Mouse (Mus musculus): ENCODE results near the gene Vmn2r83. TPM values are rescaled to one million over a fixed set of nuclear protein-coding genes. Genes with fewer than 3 reads are reported as not detected.
"Not testable (repeated sequence)": the region's sequence is repeated elsewhere in the genome, so short reads cannot be mapped to it uniquely, and the experiment has no call there.

Gene Vmn2r83
- not detected in 2 replicates for polyA plus RNA-seq (2012; rRNA removed)

GRCm38 (mm10) chr10:79468431-79468830 lies at the start of gene Vmn2r83:
TSS of gene Vmn2r83 (plus strand) at chr10:79468731.
- no peak within 1 kb of the TSS for H3K27ac ChIP-seq (ENCODE audit: insufficient read depth, low read length)
- no peak within 1 kb of the TSS for H3K4me3 ChIP-seq (ENCODE audit: insufficient read depth, low read length)
- H3K4me1 ChIP-seq (ENCODE audit: control insufficient read depth, insufficient read depth, low read length) = no peaks in the 10 kb centered on the region
- TF ChIP-seq CTCF (IDR thresholded peaks at IDR 0.05; ENCODE audit: extremely low read depth, insufficient read depth, low read length) (no peak), POLR2A (IDR thresholded peaks at IDR 0.05; ENCODE audit: extremely low read depth, insufficient read depth, low read length) (no peak)

GRCm38 (mm10) chr10:79435141-79435820 lies 33.2 kb upstream of the Vmn2r83 start:
- H3K27ac ChIP-seq (ENCODE audit: insufficient read depth, low read length); H3K4me3 ChIP-seq (ENCODE audit: insufficient read depth, low read length); H3K4me1 ChIP-seq (ENCODE audit: control insufficient read depth, insufficient read depth, low read length): not testable (repeated sequence)

- no peak overlapping the region for H3K27ac ChIP-seq (ENCODE audit: insufficient read depth, low read length)
- no peak for TF ChIP-seq CTCF (IDR thresholded peaks at IDR 0.05; ENCODE audit: extremely low read depth, insufficient read depth, low read length)
- TF ChIP-seq POLR2A (IDR thresholded peaks at IDR 0.05; ENCODE audit: extremely low read depth, insufficient read depth, low read length) = no peak
- no peaks in the 10 kb centered on the region for H3K4me1 ChIP-seq (ENCODE audit: control insufficient read depth, insufficient read depth, low read length)
- no peak overlapping the region for H3K4me3 ChIP-seq (ENCODE audit: insufficient read depth, low read length)
Measured at GRCm38 (mm10) chr10:79495886-79496285, 27.4 kb downstream of the Vmn2r83 start.

- Histone ChIP-seq H3K4me3 (ENCODE audit: insufficient read depth, low read length) (no peak overlapping the region), H3K27ac (ENCODE audit: insufficient read depth, low read length) (no peak overlapping the region)
- TF ChIP-seq POLR2A (IDR thresholded peaks at IDR 0.05; ENCODE audit: extremely low read depth, insufficient read depth, low read length) (no peak), CTCF (IDR thresholded peaks at IDR 0.05; ENCODE audit: extremely low read depth, insufficient read depth, low read length) (no peak)
Measured at GRCm38 (mm10) chr10:79496701-79497288, 28.3 kb downstream of the Vmn2r83 start.

GRCm38 (mm10) chr10:79502830-79503644 lies 34.5 kb downstream of the Vmn2r83 start:
- TF ChIP-seq CTCF (IDR thresholded peaks at IDR 0.05; ENCODE audit: extremely low read depth, insufficient read depth, low read length) (no peak), POLR2A (IDR thresholded peaks at IDR 0.05; ENCODE audit: extremely low read depth, insufficient read depth, low read length) (no peak)
- Histone ChIP-seq H3K27ac (ENCODE audit: insufficient read depth, low read length) (no peak overlapping the region), H3K4me3 (ENCODE audit: insufficient read depth, low read length) (no peak overlapping the region), H3K4me1 (ENCODE audit: control insufficient read depth, insufficient read depth, low read length) (no peaks in the 10 kb centered on the region)

More at GRCm38 (mm10) chr10:79496701-79497288, 28.3 kb downstream of the Vmn2r83 start:
- no peaks in the 10 kb centered on the region for H3K4me1 ChIP-seq (ENCODE audit: control insufficient read depth, insufficient read depth, low read length)

- H3K27ac ChIP-seq (ENCODE audit: insufficient read depth, low read length) = no peak overlapping the region
- H3K4me3 ChIP-seq (ENCODE audit: insufficient read depth, low read length) = no peak overlapping the region
- TF ChIP-seq POLR2A (IDR thresholded peaks at IDR 0.05; ENCODE audit: extremely low read depth, insufficient read depth, low read length) (no peak), CTCF (IDR thresholded peaks at IDR 0.05; ENCODE audit: extremely low read depth, insufficient read depth, low read length) (no peak)
- H3K4me1 ChIP-seq (ENCODE audit: control insufficient read depth, insufficient read depth, low read length) = no peaks in the 10 kb centered on the region
Measured at GRCm38 (mm10) chr10:79506709-79507108, 38.2 kb downstream of the Vmn2r83 start.

- no peaks in the 10 kb centered on the region for H3K4me1 ChIP-seq (ENCODE audit: control insufficient read depth, insufficient read depth, low read length)
- no peak for TF ChIP-seq POLR2A (IDR thresholded peaks at IDR 0.05; ENCODE audit: extremely low read depth, insufficient read depth, low read length)
- TF ChIP-seq CTCF (IDR thresholded peaks at IDR 0.05; ENCODE audit: extremely low read depth, insufficient read depth, low read length) = no peak
Measured at GRCm38 (mm10) chr10:79524433-79524832, 55.9 kb downstream of the Vmn2r83 start.

GRCm38 (mm10) chr10:79525456-79526325 lies 57.2 kb downstream of the Vmn2r83 start:
- no peak overlapping the region for H3K27ac ChIP-seq (ENCODE audit: insufficient read depth, low read length)
- no peaks in the 10 kb centered on the region for H3K4me1 ChIP-seq (ENCODE audit: control insufficient read depth, insufficient read depth, low read length)
- TF ChIP-seq POLR2A (IDR thresholded peaks at IDR 0.05; ENCODE audit: extremely low read depth, insufficient read depth, low read length) (no peak), CTCF (IDR thresholded peaks at IDR 0.05; ENCODE audit: extremely low read depth, insufficient read depth, low read length) (no peak)
- no peak overlapping the region for H3K4me3 ChIP-seq (ENCODE audit: insufficient read depth, low read length)

More at GRCm38 (mm10) chr10:79524433-79524832, 55.9 kb downstream of the Vmn2r83 start:
- Histone ChIP-seq H3K4me3 (ENCODE audit: insufficient read depth, low read length) (no peak overlapping the region), H3K27ac (ENCODE audit: insufficient read depth, low read length) (no peak overlapping the region)
